Mouse (Mus musculus) embryonic fibroblast, embryonic 13.5 days (primary cell): ENCODE results near the gene Babam2.

Experiments
- CTCF ChIP-seq: IDR thresholded peaks from 2 replicates; pipeline ENCODE4 v1.5.1; 2011; ENCODE audit warnings: mild to moderate bottlenecking, control low read depth, low read length, moderate library complexity, borderline replicate concordance; ENCODE audit not compliant: insufficient read depth
- POLR2A ChIP-seq: IDR thresholded peaks from 2 replicates; pipeline ENCODE4 v1.6.1; 2011; ENCODE audit warnings: low read depth, mild to moderate bottlenecking, control low read depth, low read length, moderate library complexity

GRCm38 (mm10) chr5:31697644-31698296 lies at the start of gene Babam2:
- TF ChIP-seq POLR2A (peak; percentile 54), CTCF (no peak)
